Mouse (Mus musculus): ENCODE results near the gene Nfe2.

Nfe2 gene

GRCm38 (mm10) chr15:103257790-103258728 is at the start of gene Nfe2:
TSS of gene Nfe2 (minus strand) at chr15:103258403.
- DNase-seq (ENCODE audit: low spot score): peak; percentile 62

DNA sequence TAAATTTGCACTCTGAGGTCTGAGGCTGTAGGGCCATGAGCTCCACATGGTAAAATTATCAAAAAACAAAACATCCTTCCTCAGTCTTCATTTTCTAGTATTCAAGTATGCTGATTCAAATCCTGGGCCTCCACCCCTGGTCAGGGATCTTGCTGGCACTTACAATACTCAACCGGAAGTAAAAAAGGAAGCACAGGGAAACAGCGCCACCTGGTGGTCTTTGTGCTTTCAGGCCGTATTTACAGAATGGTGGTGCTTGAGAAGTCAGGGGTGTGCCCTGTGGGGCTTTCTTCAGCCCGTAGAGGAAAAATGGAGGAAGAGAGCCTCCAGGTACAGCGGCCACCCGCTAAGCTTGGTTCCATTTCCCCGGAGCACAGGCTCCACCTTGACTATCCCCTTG is 48.9 kb upstream of the Nfe2 start:
- DNase-seq (ENCODE audit: low spot score): peak; percentile 85

- DNase-seq (ENCODE audit: low spot score): no peak
Measured at GRCm38 (mm10) chr15:103305792-103306645, 47.8 kb upstream of the Nfe2 start.

GRCm38 (mm10) chr15:103305070-103305678 is 47.0 kb upstream of the Nfe2 start:
- peak; percentile 93 for DNase-seq (ENCODE audit: low spot score)

GRCm38 (mm10) chr15:103304616-103304969 is 46.4 kb upstream of the Nfe2 start:
- no peak for DNase-seq (ENCODE audit: low spot score)

DNA sequence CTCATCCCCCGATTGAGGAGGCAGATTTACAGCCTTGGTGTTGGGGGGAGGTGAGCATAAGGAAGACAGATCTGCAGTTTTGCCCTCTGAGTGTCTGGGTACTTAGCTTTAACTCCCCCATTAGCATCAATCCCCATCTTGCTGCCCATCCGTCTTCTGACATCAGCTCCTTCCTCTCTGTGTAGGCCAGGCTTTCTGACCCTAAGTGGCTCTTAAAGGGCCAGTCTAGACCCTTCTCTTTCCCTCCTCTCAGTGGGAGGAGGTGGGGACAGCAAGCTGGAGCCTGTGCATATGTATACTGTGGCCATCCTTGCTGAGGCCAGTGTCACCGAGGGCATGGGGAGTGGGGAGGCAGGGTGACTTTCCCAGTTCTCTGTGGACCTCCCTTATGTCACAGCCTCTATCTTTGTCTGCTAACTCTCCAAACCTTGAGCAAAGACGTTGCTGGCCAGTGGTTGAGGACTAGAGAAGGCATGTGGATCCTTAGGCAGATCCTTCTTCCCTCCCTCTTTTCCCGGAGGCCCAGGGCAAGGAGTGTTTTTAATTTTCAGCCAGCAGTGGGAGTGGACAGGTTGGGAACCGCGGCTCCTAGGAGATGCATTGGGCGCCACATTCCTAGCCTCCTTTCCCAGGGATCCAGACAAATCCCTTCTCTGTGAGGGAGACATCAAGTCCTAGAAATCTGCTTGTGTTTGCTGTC is 45.9 kb upstream of the Nfe2 start:
- no peak for DNase-seq (ENCODE audit: low spot score)

- no peak for DNase-seq (ENCODE audit: low spot score)
Measured at GRCm38 (mm10) chr15:103302341-103303021, 44.3 kb upstream of the Nfe2 start.

GRCm38 (mm10) chr15:103301547-103302340 is 43.5 kb upstream of the Nfe2 start:
- DNase-seq (ENCODE audit: low spot score): no peak

- DNase-seq (ENCODE audit: low spot score): no peak
Measured at GRCm38 (mm10) chr15:103301046-103301445, 42.8 kb upstream of the Nfe2 start.

DNA sequence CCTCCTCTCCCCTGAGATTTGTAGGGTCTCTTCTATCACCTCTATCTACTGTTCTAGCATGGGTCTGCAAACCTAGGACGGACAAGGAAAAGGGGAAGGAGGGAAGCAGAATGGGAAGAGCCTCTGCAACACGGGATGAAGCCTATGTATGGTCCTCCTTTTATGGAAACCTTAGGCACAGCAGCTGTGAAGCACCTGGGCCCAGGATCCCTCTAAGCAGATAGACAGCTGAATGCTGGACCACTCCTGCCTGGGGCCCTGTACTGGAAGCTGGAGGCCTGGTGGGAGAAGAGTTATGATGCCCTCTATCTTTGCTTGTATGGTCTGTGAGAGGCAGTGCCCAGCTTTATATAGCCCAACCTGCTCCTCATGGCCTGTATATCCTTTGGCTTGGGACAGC is 42.4 kb upstream of the Nfe2 start:
- DNase-seq (ENCODE audit: low spot score): no peak

- DNase-seq (ENCODE audit: low spot score): peak; percentile 42
Measured at GRCm38 (mm10) chr15:103300067-103300471, 41.9 kb upstream of the Nfe2 start.

- DNase-seq (ENCODE audit: low spot score): no peak
Measured at GRCm38 (mm10) chr15:103299644-103300043, 41.4 kb upstream of the Nfe2 start.

- no peak for DNase-seq (ENCODE audit: low spot score)
Measured at GRCm38 (mm10) chr15:103298861-103299616, 40.8 kb upstream of the Nfe2 start.

DNA sequence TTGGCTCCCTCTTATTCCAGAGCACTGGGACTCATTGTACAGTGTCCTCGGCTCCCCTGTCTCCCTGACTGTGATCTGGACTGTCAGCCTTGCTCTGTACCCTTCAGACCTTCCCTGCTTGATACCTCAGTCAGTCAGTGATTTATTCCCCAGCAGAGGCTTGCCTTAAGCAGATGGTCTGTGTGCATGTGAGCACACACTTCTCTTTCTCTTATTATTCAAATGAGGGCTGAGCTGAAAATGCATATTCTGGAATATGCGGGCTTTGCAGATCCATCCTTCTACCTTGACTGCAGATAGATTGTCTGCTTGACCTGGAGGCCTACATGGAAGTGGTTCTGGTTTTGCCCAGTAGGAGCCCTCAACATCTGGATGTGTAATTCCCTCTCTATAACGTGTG is 39.8 kb upstream of the Nfe2 start:
- no peak for DNase-seq (ENCODE audit: low spot score)

DNA sequence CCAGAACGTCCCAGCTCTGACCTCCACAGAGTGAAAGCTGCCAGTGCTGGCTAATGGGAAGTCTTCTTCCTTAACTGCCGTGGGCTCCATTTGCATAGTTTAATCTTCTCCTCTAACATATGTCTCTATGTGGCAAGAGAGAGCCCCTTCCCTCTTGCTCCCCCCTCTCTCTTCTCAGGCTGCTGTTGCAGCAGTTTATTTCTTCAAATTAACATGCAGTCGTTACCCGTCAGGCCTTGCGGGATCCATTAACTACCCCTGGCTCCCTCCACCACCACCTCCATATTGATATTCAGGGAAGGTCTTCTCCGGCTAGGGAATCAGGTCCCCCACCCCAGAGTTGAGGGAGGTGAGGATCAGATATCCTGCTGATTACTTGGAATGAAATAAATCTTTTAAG is 39.1 kb upstream of the Nfe2 start:
- DNase-seq (ENCODE audit: low spot score): no peak

- no peak for DNase-seq (ENCODE audit: low spot score)
Measured at GRCm38 (mm10) chr15:103295851-103296250, 37.6 kb upstream of the Nfe2 start.

GRCm38 (mm10) chr15:103294649-103295048 is 36.4 kb upstream of the Nfe2 start:
- no peak for DNase-seq (ENCODE audit: low spot score)

DNA sequence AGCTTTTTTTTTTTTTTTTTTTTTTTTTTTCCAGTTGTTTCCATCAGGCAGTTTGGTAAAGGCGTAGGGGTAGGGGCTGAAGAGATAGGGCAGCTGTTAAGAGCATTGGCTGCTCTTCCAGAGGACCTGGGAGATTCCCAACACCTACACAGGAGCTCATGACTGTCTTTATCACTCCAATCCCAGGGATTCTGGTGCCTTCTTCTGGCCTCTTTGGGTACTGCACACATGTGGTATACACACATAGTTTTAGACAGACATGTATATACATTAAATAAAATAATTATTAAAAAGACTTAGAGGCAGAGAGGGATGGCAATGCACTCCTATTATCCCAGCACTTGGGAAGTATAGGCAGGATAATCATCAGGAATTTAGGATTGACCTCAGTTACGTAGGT is 35.2 kb upstream of the Nfe2 start:
- no peak for DNase-seq (ENCODE audit: low spot score)

GRCm38 (mm10) chr15:103292673-103293345 is 34.6 kb upstream of the Nfe2 start:
- DNase-seq (ENCODE audit: low spot score): no peak
